Mouse (Mus musculus) urinary bladder, postnatal 4 days (tissue): Measurements from ENCODE around the gene Robo2.

Experiments used
- DNase-seq, 2 experiments: peaks; one replicate each; pipeline ENCODE4 v3.0.0; 2021 to 2022; ENCODE audit warnings: low spot score in 2 of 2

Robo2 gene

GRCm38 (mm10) chr16:74338969-74339630 lies 72.5 kb downstream of the Robo2 start:
- DNase-seq: no peak

GRCm38 (mm10) chr16:74321666-74322371 lies 89.8 kb downstream of the Robo2 start:
- no peak for DNase-seq

- no peak for DNase-seq
Observed at GRCm38 (mm10) chr16:74316150-74316549, 95.5 kb downstream of the Robo2 start.

- DNase-seq: no peak
Observed at GRCm38 (mm10) chr16:74313222-74313621, 98.4 kb downstream of the Robo2 start.

GRCm38 (mm10) chr16:74307543-74307887 lies 104.1 kb downstream of the Robo2 start:
- DNase-seq: no peak

GRCm38 (mm10) chr16:74306876-74307542 lies 104.6 kb downstream of the Robo2 start:
- no peak for DNase-seq

GRCm38 (mm10) chr16:74287878-74288277 lies 123.7 kb downstream of the Robo2 start:
- DNase-seq: no peak

GRCm38 (mm10) chr16:74282549-74282948 lies 129.1 kb downstream of the Robo2 start:
- no peak for DNase-seq

GRCm38 (mm10) chr16:74276855-74277573 lies 134.6 kb downstream of the Robo2 start:
- DNase-seq: no peak

- DNase-seq: no peak
Observed at GRCm38 (mm10) chr16:74274596-74274995, 137.0 kb downstream of the Robo2 start.

GRCm38 (mm10) chr16:74272993-74273392 lies 138.6 kb downstream of the Robo2 start:
- no peak for DNase-seq

GRCm38 (mm10) chr16:74258241-74258640 lies 153.4 kb downstream of the Robo2 start:
- DNase-seq: no peak

- no peak for DNase-seq
Observed at GRCm38 (mm10) chr16:74244452-74244851, 167.2 kb downstream of the Robo2 start.

GRCm38 (mm10) chr16:74241534-74241933 lies 170.1 kb downstream of the Robo2 start:
- DNase-seq: no peak

- no peak for DNase-seq
Observed at GRCm38 (mm10) chr16:74237411-74237930, 174.2 kb downstream of the Robo2 start.

- no peak for DNase-seq
Observed at GRCm38 (mm10) chr16:74234393-74235059, 177.1 kb downstream of the Robo2 start.

GRCm38 (mm10) chr16:74233596-74233995 lies 178.0 kb downstream of the Robo2 start:
- DNase-seq: no peak

- DNase-seq: no peak
Observed at GRCm38 (mm10) chr16:74227285-74227684, 184.3 kb downstream of the Robo2 start.

- DNase-seq: no peak
Observed at GRCm38 (mm10) chr16:74225423-74226272, 186.0 kb downstream of the Robo2 start.

GRCm38 (mm10) chr16:74222501-74222900 lies 189.1 kb downstream of the Robo2 start:
- no peak for DNase-seq
